Mouse (Mus musculus) T-cell, adult 2 months (primary cell): ENCODE data around the gene Myrf.

Source experiments
- DNase-seq: peaks from one replicate; pipeline ENCODE4 v3.0.0; 2022; ENCODE audit warnings: low spot score

The Myrf gene

GRCm38 (mm10) chr19:10240654-10241305, at the start of gene Myrf:
Gene Myrf, minus strand, starts transcription at chr19:10240748.
- peak; percentile 70 for DNase-seq

- no peak for DNase-seq
Observed at GRCm38 (mm10) chr19:10289609-10290150, 49.1 kb upstream of the Myrf start.

GRCm38 (mm10) chr19:10288125-10289040, 47.8 kb upstream of the Myrf start:
- no peak for DNase-seq

DNA sequence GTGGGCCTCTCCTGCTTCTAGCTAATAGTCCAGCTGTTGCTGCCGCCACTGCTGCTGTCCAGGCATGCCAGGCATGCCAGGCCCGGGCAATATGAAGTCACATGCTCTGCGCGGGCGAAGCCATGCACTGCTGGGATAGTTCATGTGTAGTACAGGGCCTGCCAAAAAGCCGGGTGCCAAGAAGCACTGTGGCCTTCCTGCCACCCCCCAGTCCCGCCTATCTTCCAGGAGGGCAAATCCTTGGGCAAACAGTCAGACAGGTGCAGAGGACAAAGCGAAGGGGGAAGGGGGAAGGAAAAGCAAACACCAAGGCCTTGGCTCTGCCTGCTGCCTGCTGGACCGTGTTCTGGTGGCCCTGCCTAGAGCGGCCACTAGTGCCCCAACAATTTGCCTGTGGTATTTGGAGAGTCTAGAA, 45.9 kb upstream of the Myrf start:
- DNase-seq, result no peak

GRCm38 (mm10) chr19:10280771-10281540, 40.4 kb upstream of the Myrf start:
- no peak for DNase-seq

GRCm38 (mm10) chr19:10279668-10280067, 39.1 kb upstream of the Myrf start:
- DNase-seq, result no peak

DNA sequence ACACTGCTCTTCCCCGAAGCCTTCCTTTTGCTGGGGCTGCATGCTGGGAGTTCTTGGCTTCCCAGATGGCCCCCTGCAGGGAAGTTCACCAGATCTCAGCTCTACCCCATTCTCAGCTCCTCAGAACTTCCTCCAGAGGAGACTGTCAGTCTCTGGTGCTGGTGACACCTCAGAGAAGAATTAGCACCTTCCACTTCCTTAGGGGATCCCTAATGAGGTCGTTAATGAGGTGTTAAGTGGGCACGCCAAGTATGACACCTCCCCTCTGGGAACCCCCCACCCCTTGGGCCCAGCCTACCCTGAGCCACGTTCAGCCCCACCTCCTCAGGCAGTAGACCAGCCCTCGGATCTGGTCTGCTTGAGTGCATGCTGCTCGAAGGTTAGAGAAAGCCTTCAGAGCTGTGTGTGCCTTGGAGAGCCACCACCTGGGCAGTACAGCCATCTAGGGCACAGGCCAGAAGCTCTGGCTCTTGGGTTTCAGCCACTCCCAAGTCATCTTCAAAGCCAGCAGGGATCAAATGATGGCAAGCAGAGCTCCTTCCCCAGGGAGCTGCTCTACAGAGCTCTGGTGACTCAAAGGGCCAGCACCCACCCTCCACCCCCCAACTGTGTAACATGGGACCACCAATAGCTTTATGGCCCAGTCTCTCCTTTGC, 38.2 kb upstream of the Myrf start:
- DNase-seq, result no peak

GRCm38 (mm10) chr19:10277759-10278158, 37.2 kb upstream of the Myrf start:
- DNase-seq, result no peak

- no peak for DNase-seq
Observed at GRCm38 (mm10) chr19:10277331-10277730, 36.8 kb upstream of the Myrf start.

DNA sequence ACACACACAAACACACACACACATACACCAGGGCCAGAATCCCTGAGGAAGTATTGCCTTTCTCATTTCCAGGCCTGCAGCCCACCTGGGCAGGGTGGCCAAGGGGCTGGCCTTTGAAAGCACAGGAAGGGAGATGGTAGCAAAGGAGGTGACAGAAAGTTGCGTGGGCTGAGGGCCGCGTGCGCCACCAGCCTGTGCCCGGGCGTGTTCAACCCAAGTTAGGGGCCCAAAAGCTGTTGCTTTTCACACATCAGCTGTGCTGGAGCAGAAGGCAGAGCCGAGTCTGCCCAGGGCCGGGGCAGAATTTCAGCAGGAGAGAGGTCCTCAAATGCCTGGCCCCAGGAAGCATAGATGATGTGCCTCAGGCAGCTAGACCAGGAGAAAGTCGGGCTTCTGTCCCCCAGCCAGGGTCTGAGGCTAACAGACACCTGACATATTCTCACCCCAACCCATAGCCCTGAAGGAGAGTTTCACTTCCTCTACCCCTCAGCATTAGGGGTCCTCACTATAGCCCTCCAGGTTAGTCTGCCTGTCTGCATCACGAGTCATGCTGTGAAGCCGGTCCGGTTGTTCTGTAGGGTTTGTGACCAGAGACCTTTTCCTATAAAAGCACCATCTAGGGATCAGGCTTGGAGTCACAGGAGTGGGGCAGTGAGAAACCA, 36.1 kb upstream of the Myrf start:
- no peak for DNase-seq

DNA sequence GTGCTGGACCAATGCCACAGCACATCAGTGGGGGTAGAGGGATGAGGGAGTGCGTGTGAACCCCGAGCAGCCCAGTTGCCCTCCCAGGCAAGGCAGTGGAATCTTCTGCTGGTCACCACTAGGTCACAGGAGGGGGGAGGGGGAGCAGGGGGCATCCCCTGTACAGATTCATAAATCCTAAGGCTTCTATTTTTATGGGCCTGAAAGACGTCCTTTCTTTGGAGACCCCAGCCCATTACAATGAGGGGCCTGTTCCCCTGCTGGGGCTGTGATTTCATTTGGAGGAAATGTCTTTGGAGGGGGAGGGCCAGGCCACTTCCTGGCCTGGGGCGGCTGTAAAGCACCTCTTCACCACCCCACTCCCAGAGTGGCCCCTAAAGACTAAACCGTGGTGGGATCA, 33.5 kb upstream of the Myrf start:
- no peak for DNase-seq

- no peak for DNase-seq
Observed at GRCm38 (mm10) chr19:10272746-10273145, 32.2 kb upstream of the Myrf start.

- no peak for DNase-seq
Observed at GRCm38 (mm10) chr19:10271592-10271991, 31.0 kb upstream of the Myrf start.

DNA sequence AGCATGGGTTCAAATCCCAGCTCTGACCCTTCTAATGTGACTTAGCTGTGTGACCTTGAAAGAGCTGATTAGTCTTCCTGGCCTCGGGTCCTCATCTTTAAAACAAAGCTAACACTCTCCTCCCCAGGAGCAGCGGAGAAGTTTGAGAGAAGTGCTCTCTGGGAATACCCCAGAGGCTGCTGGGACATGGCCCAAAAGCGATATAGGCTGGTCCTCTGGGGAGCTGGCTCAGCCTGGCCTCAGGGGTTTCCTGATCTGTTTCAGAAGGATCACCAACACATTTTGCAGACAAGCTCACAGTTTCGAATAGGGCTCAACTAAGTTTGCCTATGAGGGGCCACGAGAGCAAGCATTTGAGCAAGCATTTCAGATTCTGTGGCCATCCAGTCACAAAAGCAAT, 29.8 kb upstream of the Myrf start:
- DNase-seq, result no peak

DNA sequence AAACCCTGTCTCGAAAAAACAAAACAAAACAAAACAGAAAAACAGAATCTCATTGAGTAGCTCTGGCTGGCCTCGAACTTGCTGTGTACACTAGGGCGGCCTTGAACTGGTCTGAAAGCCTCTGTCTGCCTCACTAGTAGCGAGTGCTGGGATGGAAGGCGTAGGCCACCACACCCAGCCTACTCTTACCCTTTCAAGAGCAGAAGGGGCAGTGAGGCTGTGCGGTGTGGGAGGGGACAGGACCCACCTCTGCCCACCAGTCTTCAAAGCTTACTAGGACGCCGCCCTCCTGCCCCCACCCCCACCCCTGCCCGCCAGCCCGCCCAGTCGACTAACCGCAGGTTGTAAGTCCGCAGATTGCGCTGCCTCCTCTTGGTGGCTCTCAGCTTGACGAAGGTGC, 28.3 kb upstream of the Myrf start:
- DNase-seq, result no peak

GRCm38 (mm10) chr19:10267953-10268352, 27.4 kb upstream of the Myrf start:
- DNase-seq, result no peak

- no peak for DNase-seq
Observed at GRCm38 (mm10) chr19:10267057-10267456, 26.5 kb upstream of the Myrf start.

GRCm38 (mm10) chr19:10266196-10266850, 25.8 kb upstream of the Myrf start:
- no peak for DNase-seq

DNA sequence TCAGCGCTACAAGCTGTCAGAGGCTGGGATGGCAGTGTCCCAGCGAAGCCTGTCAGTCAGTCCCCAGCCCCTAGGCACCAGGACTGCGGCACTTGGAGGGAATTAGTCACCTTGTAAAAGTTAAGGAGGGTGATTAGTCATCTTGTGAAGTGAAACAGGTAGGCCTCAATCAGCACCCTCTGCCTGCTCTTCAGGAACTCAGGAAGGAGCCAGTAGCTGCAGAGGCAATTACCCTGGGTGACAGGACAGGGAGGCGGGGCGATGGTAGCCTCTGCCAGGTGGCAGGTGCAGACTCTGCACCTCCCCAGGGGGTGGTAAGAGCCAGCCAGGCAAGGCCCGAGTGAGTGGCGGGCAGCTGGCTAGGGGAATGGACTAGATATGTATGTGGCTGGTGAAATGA, 20.8 kb upstream of the Myrf start:
- no peak for DNase-seq

DNA sequence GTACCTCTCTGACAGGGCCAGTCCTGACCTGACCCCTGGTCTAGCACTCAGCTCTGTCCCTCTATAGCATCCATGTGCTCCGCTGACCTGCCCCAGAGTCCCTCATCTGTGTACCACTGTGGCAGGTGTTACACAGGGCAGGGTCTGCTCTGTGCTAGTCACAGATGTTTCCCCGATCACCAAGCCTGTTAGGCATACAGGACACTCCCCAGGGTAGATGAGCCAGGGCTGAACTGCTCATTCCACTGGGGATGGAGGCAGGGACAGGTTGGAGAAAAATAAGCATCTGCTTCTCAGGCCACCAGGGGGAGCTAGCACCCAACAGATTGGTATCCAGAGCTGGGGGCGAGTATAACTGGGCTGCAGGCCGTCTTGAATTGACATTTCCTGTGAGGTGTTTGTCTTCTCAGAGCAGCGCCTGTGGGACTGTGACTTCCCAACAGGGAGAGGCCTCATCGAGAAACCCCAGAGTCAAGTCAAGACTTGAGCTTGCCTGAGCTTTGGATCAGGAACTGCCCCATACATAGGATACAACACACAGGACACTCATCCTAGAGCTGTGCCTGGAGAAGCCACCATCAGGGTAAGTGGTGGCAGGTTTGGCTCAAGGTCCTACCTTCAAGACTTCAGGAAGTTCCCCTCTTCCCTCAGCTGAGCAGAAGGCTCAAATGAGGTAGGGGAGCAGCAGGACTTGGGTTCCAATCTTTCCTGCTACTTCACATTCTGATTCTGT, 17.9 kb upstream of the Myrf start:
- peak; percentile 31 for DNase-seq
